Mouse (Mus musculus): Measurements from ENCODE around the gene Sash1. TPM values are rescaled to one million over a fixed set of nuclear protein-coding genes. Genes with fewer than 3 reads are reported as not detected.
A peak's percentile ranks its signal among the peaks of the same experiment; 100 is the strongest.

Gene Sash1
- polyA plus RNA-seq, 1 experiment from 2014 or later: 6.1 TPM

DNA sequence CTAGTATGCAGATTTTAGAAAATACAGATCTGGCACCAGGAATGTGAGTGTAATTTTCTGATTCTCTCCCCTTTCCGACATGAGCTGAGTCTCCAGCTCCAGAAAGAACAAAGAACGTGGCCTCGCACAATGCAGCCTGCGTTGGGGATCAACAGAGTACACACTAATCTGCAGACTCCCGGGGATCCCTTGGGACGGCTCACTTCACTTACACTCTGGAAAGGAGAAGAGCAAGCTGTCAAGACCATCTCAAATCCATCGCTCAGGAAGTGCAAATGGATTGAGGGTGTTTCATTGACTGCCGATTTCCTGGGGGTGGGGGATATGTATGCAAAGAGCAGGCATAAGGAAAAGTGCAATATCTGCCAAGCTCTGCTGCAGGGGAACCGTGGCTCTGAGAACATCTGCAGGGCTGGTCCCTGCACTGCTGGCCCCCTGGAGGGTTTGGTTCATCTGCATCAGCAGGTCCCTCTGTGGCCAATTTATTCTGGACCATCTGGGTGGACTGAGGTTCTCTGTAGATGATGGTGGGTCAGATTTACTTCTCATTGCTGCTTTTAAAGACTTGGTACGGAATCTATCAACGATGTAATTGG, 35.3 kb upstream of the Sash1 start:
- H3K4me1 ChIP-seq: 0 out of 2 replicates have a peak, but pooled peaks cover 3% of the 10 kb centered on the region
- H3K4me2 ChIP-seq: no peak overlapping the region
- no peak overlapping the region for H3K4me3 ChIP-seq
- ATAC-seq (ENCODE audit: borderline replicate concordance, extremely low read depth, low FRiP score, low TSS enrichment): no peak
- no peak overlapping the region for H3K27ac ChIP-seq
- H3K27me3 ChIP-seq: no peaks in the 10 kb centered on the region
- no peaks in the 10 kb centered on the region for H3K36me3 ChIP-seq
- 58% methylated on average over 11 of the region's 11 CpGs for WGBS
- H3K9ac ChIP-seq: no peak overlapping the region
- H3K9me3 ChIP-seq: no peaks in the 10 kb centered on the region

DNA sequence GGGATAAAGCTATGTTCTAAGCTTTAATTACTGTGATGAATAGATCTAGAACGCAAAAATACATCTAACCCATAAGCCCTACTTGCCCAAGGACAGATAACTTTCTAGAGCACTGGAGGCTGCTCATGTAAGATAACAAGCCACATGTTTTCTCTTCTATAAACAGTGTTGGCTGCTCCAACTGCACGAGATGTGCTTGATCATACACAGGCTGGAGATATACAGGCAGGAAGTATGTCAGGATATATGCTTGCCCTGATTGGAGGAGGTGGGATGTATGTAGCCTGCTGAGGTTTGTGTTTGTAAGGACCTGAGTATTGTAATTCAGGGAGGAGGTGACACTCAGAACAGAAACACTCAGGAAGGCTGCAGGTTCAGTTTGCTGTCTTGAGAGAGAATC, 31.9 kb upstream of the Sash1 start:
- Histone ChIP-seq H3K27ac (no peak overlapping the region), H3K4me3 (no peak overlapping the region), H3K36me3 (no peaks in the 10 kb centered on the region), H3K9me3 (no peaks in the 10 kb centered on the region), H3K9ac (no peak overlapping the region), H3K4me1 (no peaks in the 10 kb centered on the region), H3K27me3 (no peaks in the 10 kb centered on the region), H3K4me2 (no peak overlapping the region)
- WGBS: 35% methylated on average over 2 of the region's 2 CpGs
- no peak for ATAC-seq (ENCODE audit: borderline replicate concordance, extremely low read depth, low FRiP score, low TSS enrichment)

DNA sequence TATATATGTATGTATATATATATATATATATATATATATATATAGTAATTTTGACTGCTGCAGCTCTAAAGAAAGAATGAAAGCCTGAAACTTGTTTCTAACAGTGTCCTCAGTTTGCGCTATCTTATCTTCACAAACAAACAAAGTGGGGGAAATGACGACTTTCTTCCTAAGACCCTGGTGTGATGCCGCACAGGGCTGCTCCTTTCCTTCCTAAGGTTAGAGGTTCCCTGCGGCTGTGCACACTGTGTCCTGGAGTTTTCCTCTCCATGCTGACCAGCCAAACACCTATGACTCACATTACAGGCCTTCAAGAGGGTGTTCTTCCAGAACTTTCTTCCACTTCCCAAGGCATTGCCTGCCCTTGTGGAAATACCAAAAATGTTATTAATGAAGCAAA, 31.5 kb upstream of the Sash1 start:
- WGBS: 49% methylated on average over 4 of the region's 4 CpGs
- Histone ChIP-seq H3K4me3 (no peak overlapping the region), H3K9me3 (no peaks in the 10 kb centered on the region), H3K9ac (no peak overlapping the region), H3K4me1 (no peaks in the 10 kb centered on the region), H3K27me3 (no peaks in the 10 kb centered on the region), H3K27ac (no peak overlapping the region), H3K4me2 (no peak overlapping the region), H3K36me3 (no peaks in the 10 kb centered on the region)
- no peak for ATAC-seq (ENCODE audit: borderline replicate concordance, extremely low read depth, low FRiP score, low TSS enrichment)

DNA sequence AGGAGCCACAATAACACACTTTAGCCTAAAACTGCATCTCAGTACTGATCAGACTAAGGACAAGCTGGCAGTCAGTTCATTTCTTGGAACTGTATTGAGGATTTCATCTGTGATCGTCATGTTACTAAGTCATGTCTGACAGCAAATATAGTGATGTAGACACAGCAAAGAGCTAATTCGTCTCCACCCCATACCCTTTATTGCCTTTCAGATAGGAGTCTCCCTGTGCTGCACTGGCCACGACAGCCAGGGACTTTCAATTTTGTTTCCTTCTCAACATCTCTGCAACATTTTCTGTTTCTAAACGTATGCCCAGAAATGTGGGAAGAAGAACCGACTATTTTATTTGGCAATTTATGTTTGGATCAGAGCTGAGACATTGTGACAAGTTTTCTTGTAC, 29.9 kb upstream of the Sash1 start:
- Histone ChIP-seq H3K4me3 (no peak overlapping the region), H3K4me1 (peaks cover 5% of the 10 kb centered on the region), H3K9me3 (no peaks in the 10 kb centered on the region), H3K36me3 (no peaks in the 10 kb centered on the region), H3K9ac (no peak overlapping the region), H3K4me2 (no peak overlapping the region), H3K27ac (no peak overlapping the region), H3K27me3 (no peaks in the 10 kb centered on the region)
- ATAC-seq (ENCODE audit: borderline replicate concordance, extremely low read depth, low FRiP score, low TSS enrichment): no peak
- 66% methylated on average over 5 of the region's 5 CpGs for WGBS

DNA sequence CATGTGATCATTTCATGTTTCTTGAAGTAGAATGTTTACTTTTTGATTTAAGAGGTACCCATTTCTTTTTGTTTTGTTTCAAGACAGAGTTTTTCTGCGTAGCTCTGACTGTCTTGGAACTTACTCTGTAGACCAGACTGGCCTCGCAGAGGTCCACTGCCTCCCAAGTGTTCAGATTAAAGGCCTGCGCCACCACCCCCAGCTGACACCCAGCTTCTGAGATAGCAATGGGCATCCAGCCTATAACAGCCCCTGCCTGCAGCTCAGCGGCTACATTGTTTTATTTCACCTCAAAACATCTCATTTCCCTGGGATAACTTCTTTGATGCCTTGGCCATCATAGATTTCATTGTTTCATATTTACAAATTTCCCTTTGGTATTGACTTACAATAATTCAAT, 28.0 kb upstream of the Sash1 start:
- H3K9ac ChIP-seq: no peak overlapping the region
- 70% methylated on average over 4 of the region's 4 CpGs for WGBS
- no peaks in the 10 kb centered on the region for H3K27me3 ChIP-seq
- H3K4me1 ChIP-seq: peaks cover 13% of the 10 kb centered on the region
- no peak overlapping the region for H3K4me2 ChIP-seq
- no peaks in the 10 kb centered on the region for H3K9me3 ChIP-seq
- no peak overlapping the region for H3K4me3 ChIP-seq
- H3K36me3 ChIP-seq: no peaks in the 10 kb centered on the region
- ATAC-seq (ENCODE audit: borderline replicate concordance, extremely low read depth, low FRiP score, low TSS enrichment): no peak
- H3K27ac ChIP-seq: no peak overlapping the region

DNA sequence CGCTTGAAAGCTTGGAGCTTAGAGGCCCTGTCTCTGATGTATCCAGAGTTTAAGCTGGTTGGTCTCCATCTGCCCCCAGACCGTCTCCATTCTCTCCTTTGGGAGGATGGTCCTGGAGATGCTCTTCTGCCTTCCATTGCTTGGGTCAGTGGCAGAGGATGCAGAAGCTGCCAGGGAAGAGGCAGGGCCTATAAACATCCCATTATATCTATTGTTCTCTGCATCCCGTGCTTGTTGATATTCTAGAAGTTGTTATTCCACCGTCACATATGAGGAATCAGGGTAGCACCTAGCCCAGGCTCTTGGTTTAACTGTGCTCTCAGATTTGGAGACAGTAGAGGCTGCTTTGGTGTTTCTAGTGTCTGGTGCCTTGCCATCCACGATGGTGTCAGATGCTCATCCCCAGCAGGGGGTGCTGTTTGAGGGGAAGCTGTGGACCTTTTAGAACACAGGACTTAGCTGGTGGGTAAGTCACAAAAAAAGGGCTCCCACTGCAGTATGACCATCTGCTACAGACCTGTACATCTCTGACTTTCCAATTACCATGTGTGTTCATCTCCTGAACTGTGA, 26.9 kb upstream of the Sash1 start:
- no peak overlapping the region for H3K9ac ChIP-seq
- 73% methylated on average over 5 of the region's 5 CpGs for WGBS
- H3K9me3 ChIP-seq: no peaks in the 10 kb centered on the region
- peaks cover 13% of the 10 kb centered on the region for H3K4me1 ChIP-seq
- H3K27me3 ChIP-seq: no peaks in the 10 kb centered on the region
- H3K4me2 ChIP-seq: no peak overlapping the region
- H3K4me3 ChIP-seq: no peak overlapping the region
- no peaks in the 10 kb centered on the region for H3K36me3 ChIP-seq
- ATAC-seq (ENCODE audit: borderline replicate concordance, extremely low read depth, low FRiP score, low TSS enrichment): no peak; the same call in 1 of the 2 replicates
- peak overlapping the region; percentile 32; the same call in 1 of the 2 replicates for H3K27ac ChIP-seq

DNA sequence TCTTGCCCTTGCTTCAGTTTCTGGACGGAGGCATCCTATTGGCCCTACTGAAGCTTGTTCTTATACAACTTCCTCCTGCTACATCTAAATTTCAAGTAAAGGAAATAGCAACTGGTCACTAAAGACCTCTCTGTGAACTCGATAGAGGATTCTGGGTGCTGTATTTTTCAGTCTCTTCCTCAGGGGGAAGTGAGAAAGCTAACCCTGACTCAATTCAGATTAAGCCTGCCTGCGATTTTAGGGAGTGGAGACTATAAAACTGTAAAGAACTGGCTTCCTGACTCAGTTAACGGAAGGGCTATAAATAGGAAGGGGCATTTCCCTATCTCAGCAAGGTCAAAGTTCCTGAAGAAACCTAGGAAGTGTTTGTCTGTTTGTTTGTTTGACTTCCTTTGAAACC, 26.3 kb upstream of the Sash1 start:
- Histone ChIP-seq H3K4me2 (no peak overlapping the region), H3K4me3 (no peak overlapping the region), H3K36me3 (no peaks in the 10 kb centered on the region), H3K4me1 (peaks cover 13% of the 10 kb centered on the region), H3K9me3 (no peaks in the 10 kb centered on the region), H3K9ac (no peak overlapping the region), H3K27ac (peak overlapping the region; percentile 32; the same call in 1 of the 2 replicates), H3K27me3 (no peaks in the 10 kb centered on the region)
- 70% methylated on average over 4 of the region's 4 CpGs for WGBS
- no peak for ATAC-seq (ENCODE audit: borderline replicate concordance, extremely low read depth, low FRiP score, low TSS enrichment)

DNA sequence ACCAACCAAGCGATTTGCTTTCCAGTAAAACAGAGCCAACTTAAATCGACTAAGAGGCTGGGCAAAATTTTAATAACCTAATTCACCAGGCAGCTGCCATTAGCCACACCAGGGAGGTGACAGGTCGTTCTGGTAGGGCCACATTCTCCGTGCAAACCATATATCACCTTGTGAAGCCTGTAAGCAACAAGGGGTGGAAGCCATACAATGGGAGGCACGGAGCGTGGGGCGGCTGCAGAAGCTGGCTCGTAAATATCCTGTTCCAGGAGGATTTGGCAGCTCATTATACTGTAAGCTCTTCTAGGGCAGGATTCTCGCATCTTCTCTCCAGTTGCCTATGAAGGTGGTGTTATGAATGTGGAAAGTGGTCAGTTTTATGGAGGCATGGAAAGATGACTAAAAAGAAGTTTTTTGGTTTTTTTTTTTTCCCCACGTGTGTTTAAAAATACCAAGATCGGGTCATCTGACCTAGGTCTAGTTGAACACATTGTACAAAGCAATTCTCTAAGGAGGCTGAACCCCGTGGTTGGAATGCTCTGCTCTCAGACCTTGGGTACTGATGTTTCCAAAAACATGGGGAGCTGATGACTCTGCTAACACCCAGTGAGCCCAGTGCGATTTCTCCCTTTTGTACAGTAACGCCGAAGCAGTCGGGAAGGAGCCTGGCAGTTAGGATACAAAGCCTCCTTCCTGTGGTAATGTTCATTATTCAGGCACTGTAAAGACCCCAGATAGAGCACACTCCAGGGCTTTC, 24.5 kb upstream of the Sash1 start:
- H3K4me2 ChIP-seq: no peak overlapping the region
- no peak overlapping the region for H3K9ac ChIP-seq
- H3K36me3 ChIP-seq: no peaks in the 10 kb centered on the region
- WGBS: 61% methylated on average over 16 of the region's 16 CpGs
- peak overlapping the region; percentile 35 for H3K27ac ChIP-seq
- no peak overlapping the region for H3K4me3 ChIP-seq
- no peaks in the 10 kb centered on the region for H3K27me3 ChIP-seq
- no peak for ATAC-seq (ENCODE audit: borderline replicate concordance, extremely low read depth, low FRiP score, low TSS enrichment)
- H3K4me1 ChIP-seq: peaks cover 13% of the 10 kb centered on the region
- H3K9me3 ChIP-seq: no peaks in the 10 kb centered on the region

DNA sequence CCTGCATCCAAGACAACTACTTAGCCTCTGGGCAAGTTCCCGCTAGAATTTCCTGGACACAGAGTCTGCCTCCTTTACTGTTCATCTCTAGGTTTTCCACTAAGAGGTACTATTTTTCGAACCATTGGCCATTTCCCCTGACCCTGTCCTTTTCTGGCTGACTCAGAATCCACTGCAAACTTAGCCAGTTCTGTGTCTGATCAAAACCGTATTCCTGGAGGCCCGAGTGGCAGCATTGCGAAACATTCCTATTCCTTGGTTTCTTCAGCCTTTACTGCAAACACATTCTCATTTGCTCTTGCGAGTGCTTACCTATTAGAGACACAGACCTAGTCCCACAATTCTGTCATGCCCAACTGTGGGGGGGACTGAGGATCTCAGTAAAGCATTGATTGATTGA, 17.2 kb upstream of the Sash1 start:
- no peak overlapping the region for H3K4me2 ChIP-seq
- no peak for ATAC-seq (ENCODE audit: borderline replicate concordance, extremely low read depth, low FRiP score, low TSS enrichment)
- no peaks in the 10 kb centered on the region for H3K36me3 ChIP-seq
- no peak overlapping the region for H3K4me3 ChIP-seq
- peaks cover 9% of the 10 kb centered on the region for H3K4me1 ChIP-seq
- H3K9ac ChIP-seq: no peak overlapping the region
- no peaks in the 10 kb centered on the region for H3K27me3 ChIP-seq
- no peaks in the 10 kb centered on the region for H3K9me3 ChIP-seq
- WGBS: 79% methylated on average over 6 of the region's 6 CpGs
- H3K27ac ChIP-seq: peak overlapping the region; percentile 55; the same call in 1 of the 2 replicates

DNA sequence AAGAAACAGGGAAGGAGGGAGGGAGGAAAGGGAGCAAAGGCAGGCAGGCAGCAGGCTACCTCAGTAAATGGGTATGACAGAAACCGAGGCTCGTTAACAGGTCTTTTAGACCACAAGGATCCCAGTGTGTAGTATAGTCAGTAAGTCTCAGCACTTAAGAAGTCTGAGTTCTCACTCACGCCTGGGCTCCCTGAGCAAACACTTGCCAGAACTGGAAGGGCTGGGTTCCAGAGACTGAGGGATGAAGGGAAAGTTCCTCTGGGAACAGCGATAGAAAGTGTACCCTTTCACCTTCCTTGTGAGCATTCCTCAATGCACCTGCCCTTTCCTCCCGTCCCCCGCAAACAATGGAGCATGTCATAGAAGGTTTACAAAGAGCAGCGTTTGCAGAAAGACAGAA, 16.5 kb upstream of the Sash1 start:
- Histone ChIP-seq H3K27ac (peak overlapping the region; percentile 55), H3K36me3 (no peaks in the 10 kb centered on the region), H3K27me3 (no peaks in the 10 kb centered on the region), H3K4me2 (no peak overlapping the region), H3K9me3 (no peaks in the 10 kb centered on the region), H3K9ac (no peak overlapping the region), H3K4me1 (peaks cover 9% of the 10 kb centered on the region), H3K4me3 (no peak overlapping the region)
- ATAC-seq (ENCODE audit: borderline replicate concordance, extremely low read depth, low FRiP score, low TSS enrichment): peak; percentile 52; the same call in 1 of the 2 replicates
- 55% methylated on average over 7 of the region's 7 CpGs for WGBS

DNA sequence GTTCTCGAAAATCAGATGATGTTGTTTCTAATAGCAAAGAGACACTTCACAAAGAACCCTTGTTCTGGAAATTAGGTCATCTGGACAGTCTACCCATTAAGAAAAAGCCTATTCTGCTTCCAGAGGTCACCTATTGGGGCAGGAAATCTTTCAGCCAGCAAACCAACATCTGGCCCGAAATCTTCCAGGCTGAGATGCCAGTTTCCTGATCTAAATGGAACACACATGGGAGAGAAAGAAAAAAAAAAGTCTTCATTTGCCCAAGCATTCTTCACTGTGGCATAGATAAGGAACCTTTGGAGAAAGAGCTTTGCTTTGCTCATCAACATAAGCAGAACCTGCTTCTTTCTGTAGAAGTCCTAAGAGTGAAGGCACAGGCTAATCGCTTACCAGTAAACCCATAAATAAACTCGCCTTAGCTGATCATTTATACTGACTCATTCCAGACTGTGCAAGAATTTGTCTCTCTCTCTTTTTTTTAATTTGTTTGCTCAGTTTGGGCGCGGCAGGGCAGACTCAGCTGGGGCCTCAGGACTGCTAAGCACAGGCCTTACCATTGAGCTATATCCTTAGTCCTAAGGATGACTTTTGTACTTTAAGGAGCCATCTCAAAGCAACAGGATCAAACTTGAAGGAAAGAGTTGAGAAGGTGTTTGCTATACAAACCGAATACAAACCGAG, 13.1 kb upstream of the Sash1 start:
- H3K4me1 ChIP-seq: peaks cover 13% of the 10 kb centered on the region
- no peaks in the 10 kb centered on the region for H3K36me3 ChIP-seq
- no peak overlapping the region for H3K9ac ChIP-seq
- ATAC-seq (ENCODE audit: borderline replicate concordance, extremely low read depth, low FRiP score, low TSS enrichment): no peak
- H3K9me3 ChIP-seq: no peaks in the 10 kb centered on the region
- WGBS: 66% methylated on average over 8 of the region's 8 CpGs
- H3K4me3 ChIP-seq: no peak overlapping the region
- no peak overlapping the region for H3K4me2 ChIP-seq
- H3K27ac ChIP-seq: peak overlapping the region; percentile 9; the same call in 1 of the 2 replicates
- H3K27me3 ChIP-seq: no peaks in the 10 kb centered on the region
